In genomic region chr10:96621980-96622645, GRCm38 (mm10) we compare ENCODE assay signal across 8 mouse cellular contexts. TPM values are rescaled to one million over a fixed set of nuclear protein-coding genes. Genes with fewer than 3 reads are reported as not detected.
DNase-seq lines count a peak whose midpoint lies in the region; ATAC-seq lines count a peak whose summit lies in the region.

No protein-coding gene starts in this region.

- no peaks in the 10 kb centered on the region for H3K27me3 ChIP-seq in neural tube, embryonic 11.5 days (ENCODE audit: control insufficient read depth, insufficient read depth, low read length)
- no peaks in the 10 kb centered on the region for H3K27me3 ChIP-seq in intestine, embryonic 15.5 days (replicated peaks)
- H3K27me3 ChIP-seq in midbrain, embryonic 12.5 days, result no peaks in the 10 kb centered on the region

- no peaks in the 10 kb centered on the region for H3K9me3 ChIP-seq in neural tube, embryonic 11.5 days (ENCODE audit: control insufficient read depth, low read length)
- H3K9me3 ChIP-seq in intestine, embryonic 15.5 days, result no peaks in the 10 kb centered on the region
- H3K9me3 ChIP-seq in midbrain, embryonic 12.5 days, result no peaks in the 10 kb centered on the region

- H3K4me1 ChIP-seq in neural tube, embryonic 11.5 days (ENCODE audit: control insufficient read depth, insufficient read depth, low read length), result peaks cover 22% of the 10 kb centered on the region; the same call in 1 of the 2 replicates
- peaks cover 23% of the 10 kb centered on the region; the same call in 1 of the 2 replicates for H3K4me1 ChIP-seq in intestine, embryonic 15.5 days (replicated peaks)
- peaks cover 50% of the 10 kb centered on the region for H3K4me1 ChIP-seq in midbrain, embryonic 12.5 days

- no peak overlapping the region for H3K9ac ChIP-seq in neural tube, embryonic 11.5 days (ENCODE audit: low read length)
- H3K9ac ChIP-seq in intestine, embryonic 15.5 days, result peak overlapping the region; percentile 20; the same call in 1 of the 2 replicates
- H3K9ac ChIP-seq in midbrain, embryonic 12.5 days (replicated peaks), result peak overlapping the region; percentile 35

- H3K4me3 ChIP-seq in neural tube, embryonic 11.5 days (ENCODE audit: low read depth, low read length), result peak overlapping the region; percentile 44
- H3K4me3 ChIP-seq in intestine, embryonic 15.5 days (replicated peaks), result peak overlapping the region; percentile 29
- H3K4me3 ChIP-seq in midbrain, embryonic 12.5 days, result peak overlapping the region; percentile 38

- no peak for DNase-seq in neural tube, embryonic 11.5 days (ENCODE audit: low spot score)
- no peak for DNase-seq in neural tube, embryonic 10.5 days (ENCODE audit: extremely low spot score, low spot score)
- peak; percentile 73 to 74 for DNase-seq in cerebellum, postnatal 25 days
- no peak for DNase-seq in gastrocnemius, postnatal 10 days
- no peak for DNase-seq in ovary, postnatal 14 days (ENCODE audit: low spot score)
- no peak for DNase-seq in right cerebral cortex, postnatal 36 days (ENCODE audit: low spot score in 2 of 2)

- H3K4me2 ChIP-seq in neural tube, embryonic 11.5 days (ENCODE audit: low read depth), result peak overlapping the region; percentile 55
- H3K4me2 ChIP-seq in intestine, embryonic 15.5 days (replicated peaks), result peak overlapping the region; percentile 56
- peak overlapping the region; percentile 76 for H3K4me2 ChIP-seq in midbrain, embryonic 12.5 days (replicated peaks)

- WGBS in neural tube, embryonic 11.5 days, result 88% methylated on average over 13 of the region's 13 CpGs
- 51% methylated on average over 13 of the region's 13 CpGs for WGBS in intestine, embryonic 15.5 days
- WGBS in midbrain, embryonic 12.5 days, result 91% methylated on average over 13 of the region's 13 CpGs

- ATAC-seq in neural tube, embryonic 11.5 days (ENCODE audit: insufficient read depth, low FRiP score, low TSS enrichment), result no peak
- ATAC-seq in intestine, embryonic 15.5 days, result no peak
- ATAC-seq in midbrain, embryonic 12.5 days (ENCODE audit: low FRiP score, low read depth), result no peak

- no peak overlapping the region for H3K27ac ChIP-seq in neural tube, embryonic 11.5 days (ENCODE audit: low read depth, low read length)
- no peak overlapping the region; the same call in 1 of the 2 replicates for H3K27ac ChIP-seq in intestine, embryonic 15.5 days
- no peak overlapping the region for H3K27ac ChIP-seq in midbrain, embryonic 12.5 days (replicated peaks)

- peaks cover 2% of the 10 kb centered on the region; the same call in 1 of the 2 replicates for H3K36me3 ChIP-seq in neural tube, embryonic 11.5 days (ENCODE audit: control insufficient read depth, insufficient read depth, low read length)
- no peaks in the 10 kb centered on the region; the same call in 1 of the 2 replicates for H3K36me3 ChIP-seq in intestine, embryonic 15.5 days
- peaks cover 38% of the 10 kb centered on the region for H3K36me3 ChIP-seq in midbrain, embryonic 12.5 days

RNA-seq across cellular contexts. Expression of gene Btg1, which starts 5.3 kb away (rescaled TPM):
- polyA plus RNA-seq in neural tube, embryonic 11.5 days (2014; fragmentation: Nextera tagmentation; extraction: Ambion mirVana), result 63.0 and 69.3 TPM in 2 replicates
- 43.9 and 47.9 TPM in 2 replicates for polyA plus RNA-seq in intestine, embryonic 15.5 days (2015; fragmentation: Nextera tagmentation; extraction: Ambion mirVana)
- 55.8 and 63.5 TPM in 2 replicates for polyA plus RNA-seq in midbrain, embryonic 12.5 days (2016; fragmentation: Nextera tagmentation; extraction: Ambion mirVana)
- total RNA-seq in gastrocnemius, postnatal 10 days (2021), result 10 to 100 TPM; 39.6 to 45.7 TPM

Comparison
In these comparisons a context has a peak if more than half of its experiments do, and no peak if none do; other contexts are left out.
1. DNase-seq: peak in cerebellum, postnatal 25 days (2 of 2); none in neural tube, embryonic 11.5 days (single experiment), neural tube, embryonic 10.5 days (single experiment), gastrocnemius, postnatal 10 days (single experiment), ovary, postnatal 14 days (single experiment) and right cerebral cortex, postnatal 36 days (0 of 2).
2. Peak in every context shown above with its lines, with median percentiles within 50 percentile points of each other: H3K4me2 ChIP-seq and H3K4me3 ChIP-seq.